Mouse (Mus musculus): Measurements from ENCODE around the gene Dgcr2. TPM values are rescaled to one million over a fixed set of nuclear protein-coding genes. Genes with fewer than 3 reads are reported as not detected.

The Dgcr2 gene
- 159 and 166 TPM in 2 replicates for polyA plus RNA-seq (2012; rRNA removed)

DNA sequence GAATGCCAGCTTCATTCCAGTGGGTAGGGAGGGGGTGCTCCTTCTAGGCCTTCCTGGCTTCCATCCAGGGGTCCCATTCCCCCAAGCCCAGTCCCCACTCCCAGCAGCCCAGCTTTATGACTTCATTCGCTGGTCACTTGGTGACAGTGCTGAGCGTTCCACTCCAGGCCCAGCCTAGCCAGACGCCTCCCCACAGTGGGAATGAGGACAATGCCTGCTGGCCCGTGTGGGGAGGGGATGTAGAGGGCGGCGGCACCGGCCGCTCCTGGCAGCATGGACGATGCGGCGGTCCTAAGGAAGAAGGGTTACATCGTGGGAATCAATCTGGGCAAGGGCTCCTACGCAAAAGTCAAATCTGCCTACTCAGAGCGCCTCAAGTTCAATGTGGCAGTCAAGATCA is at the start of gene Dgcr2, which contains the start of gene Tssk2:
Dgcr2 (minus strand) TSS at position 101 of the 400 bp plus-strand sequence.
Tssk2 (plus strand) TSS at position 176 of the 400 bp plus-strand sequence.
- TF ChIP-seq POLR2A (IDR thresholded peaks at IDR 0.05; ENCODE audit: borderline replicate concordance, extremely low read depth, insufficient read depth, insufficient read length, poor library complexity, severe bottlenecking) (no peak), CTCF (IDR thresholded peaks at IDR 0.05; ENCODE audit: borderline replicate concordance, extremely low read depth, insufficient read depth, insufficient read length) (no peak)
- DNase-seq (ENCODE audit: low read depth), result no peak

DNA sequence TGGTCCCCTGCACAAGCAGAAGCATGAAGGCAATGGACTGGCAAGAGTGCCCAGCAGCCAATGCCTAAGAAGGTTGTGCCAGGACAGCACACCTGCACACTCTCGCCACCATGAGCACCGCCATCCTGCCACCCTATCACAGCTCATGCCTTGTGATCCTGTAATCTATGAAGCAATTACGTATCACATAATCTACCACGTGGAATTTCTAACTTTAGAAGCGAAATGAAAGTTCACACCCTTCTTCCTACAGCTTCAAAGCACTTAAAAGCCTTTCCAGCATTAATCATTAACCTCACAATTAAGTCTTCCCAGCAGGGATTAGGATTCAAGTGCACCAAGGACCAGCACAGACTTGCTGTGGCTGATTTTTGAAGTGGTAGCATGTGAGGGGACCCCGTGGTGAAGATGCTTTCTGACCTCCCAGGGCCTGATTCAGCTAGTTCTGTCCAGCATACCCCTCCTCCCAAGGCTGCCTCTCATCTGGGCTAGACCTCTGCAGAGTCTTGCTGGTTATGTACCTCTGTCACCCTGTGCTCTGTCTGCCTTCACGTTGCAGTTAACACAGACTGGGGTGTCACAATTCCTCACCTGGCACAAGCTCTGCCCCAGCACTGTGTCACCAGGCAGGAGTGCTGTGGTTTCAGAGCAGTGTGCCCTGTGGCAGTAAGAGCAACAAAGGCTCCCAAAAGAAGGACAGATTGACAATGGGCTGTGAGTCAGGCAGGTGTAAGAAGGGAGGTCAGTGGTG is 46.9 kb upstream of the Dgcr2 start:
- TF ChIP-seq POLR2A (IDR thresholded peaks at IDR 0.05; ENCODE audit: borderline replicate concordance, extremely low read depth, insufficient read depth, insufficient read length, poor library complexity, severe bottlenecking) (no peak), CTCF (IDR thresholded peaks at IDR 0.05; ENCODE audit: borderline replicate concordance, extremely low read depth, insufficient read depth, insufficient read length) (no peak)
- DNase-seq (ENCODE audit: low read depth), result peak; percentile 6

DNA sequence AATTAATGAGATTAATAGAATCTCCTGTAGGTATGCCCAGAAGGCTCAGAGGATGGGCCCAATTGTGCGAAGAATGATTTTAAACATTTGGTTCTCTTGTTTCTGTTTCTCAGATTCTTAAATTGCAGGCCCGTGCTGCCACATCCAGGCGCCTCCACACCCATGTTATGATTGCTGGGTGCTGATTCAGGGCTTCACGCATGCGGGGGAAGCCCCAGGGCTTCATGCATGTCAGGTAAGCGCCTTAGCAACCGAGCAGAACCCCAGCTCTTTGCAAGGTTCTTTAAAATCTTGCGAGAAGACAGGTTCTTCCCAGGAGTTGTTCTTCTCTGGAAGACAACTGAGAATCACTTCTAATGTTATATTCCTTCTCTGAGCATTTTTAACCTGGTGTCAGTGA is 45.1 kb upstream of the Dgcr2 start:
- no peak for DNase-seq (ENCODE audit: low read depth)
- TF ChIP-seq POLR2A (IDR thresholded peaks at IDR 0.05; ENCODE audit: borderline replicate concordance, extremely low read depth, insufficient read depth, insufficient read length, poor library complexity, severe bottlenecking) (no peak), CTCF (IDR thresholded peaks at IDR 0.05; ENCODE audit: borderline replicate concordance, extremely low read depth, insufficient read depth, insufficient read length) (no peak)

DNA sequence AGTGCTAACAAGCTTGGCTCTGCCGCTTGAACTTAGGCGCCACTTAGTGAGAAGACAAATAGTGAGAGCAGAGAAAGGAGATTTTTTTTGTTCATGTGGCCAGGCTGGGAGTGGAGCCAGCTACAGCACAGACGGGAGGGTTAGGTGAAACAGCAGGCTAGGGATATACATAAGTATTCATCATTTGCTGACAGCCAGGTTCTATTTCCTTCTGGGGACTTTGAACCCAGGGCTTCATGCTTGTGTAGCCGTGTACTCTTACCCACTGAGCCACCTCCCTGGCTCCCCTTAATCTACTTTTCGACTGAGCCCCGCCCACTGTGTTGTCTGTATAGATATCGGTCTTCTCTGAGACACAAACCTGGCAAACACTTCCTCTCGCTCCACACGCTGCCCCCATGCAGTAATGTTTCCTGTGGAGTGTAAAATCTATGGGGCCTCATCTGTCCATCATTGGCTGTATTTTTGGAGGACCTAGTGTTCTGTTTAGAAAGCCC is 40.9 kb upstream of the Dgcr2 start:
- no peak for TF ChIP-seq CTCF (IDR thresholded peaks at IDR 0.05; ENCODE audit: borderline replicate concordance, extremely low read depth, insufficient read depth, insufficient read length)
- no peak for TF ChIP-seq POLR2A (IDR thresholded peaks at IDR 0.05; ENCODE audit: borderline replicate concordance, extremely low read depth, insufficient read depth, insufficient read length, poor library complexity, severe bottlenecking)
- peak; percentile 53 for DNase-seq (ENCODE audit: low read depth)

DNA sequence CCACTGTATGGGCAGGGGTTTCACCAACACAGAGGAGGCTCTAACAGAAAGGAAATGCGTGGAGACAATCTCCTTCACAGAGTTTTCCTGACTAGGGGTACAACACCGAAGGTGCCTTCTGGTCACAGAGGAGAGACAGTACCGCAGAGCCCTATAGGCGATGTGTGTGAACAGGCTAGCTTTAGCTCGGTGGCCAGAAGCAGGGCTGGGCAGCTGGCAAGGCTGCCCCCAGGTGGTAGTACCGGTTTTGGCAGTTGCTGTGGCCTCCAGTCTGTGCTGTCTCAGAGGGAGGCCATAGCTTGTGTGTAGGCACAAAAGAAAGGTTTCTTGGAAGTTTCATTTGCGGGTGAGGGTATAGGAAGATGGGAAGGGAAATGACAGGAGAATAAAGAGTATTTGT is 40.5 kb upstream of the Dgcr2 start:
- DNase-seq (ENCODE audit: low read depth), result peak; percentile 75

DNA sequence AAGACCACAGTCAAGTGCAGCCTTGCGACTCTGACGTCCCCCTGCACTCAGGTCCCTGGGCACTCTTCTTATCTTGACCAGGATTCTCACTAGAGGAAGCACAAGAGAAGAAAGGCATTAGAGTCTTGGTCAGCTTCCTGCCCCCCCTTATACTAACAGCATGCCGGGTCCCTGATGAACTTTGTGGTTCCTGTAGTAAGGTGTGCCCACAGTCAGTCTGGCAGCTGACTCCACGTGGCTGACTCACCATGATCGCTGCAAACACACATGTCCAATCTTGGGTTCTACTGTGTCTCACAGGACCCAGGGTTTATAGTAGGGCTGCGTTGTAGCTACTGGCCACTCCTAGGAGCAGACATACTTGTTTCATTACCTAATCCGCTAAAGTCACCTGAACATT is 39.8 kb upstream of the Dgcr2 start:
- TF ChIP-seq CTCF (IDR thresholded peaks at IDR 0.05; ENCODE audit: borderline replicate concordance, extremely low read depth, insufficient read depth, insufficient read length) (no peak), POLR2A (IDR thresholded peaks at IDR 0.05; ENCODE audit: borderline replicate concordance, extremely low read depth, insufficient read depth, insufficient read length, poor library complexity, severe bottlenecking) (no peak)

More for the DNA sequence above, 40.5 kb upstream of the Dgcr2 start:
- TF ChIP-seq CTCF (IDR thresholded peaks at IDR 0.05; ENCODE audit: borderline replicate concordance, extremely low read depth, insufficient read depth, insufficient read length) (peak; percentile 75), POLR2A (IDR thresholded peaks at IDR 0.05; ENCODE audit: borderline replicate concordance, extremely low read depth, insufficient read depth, insufficient read length, poor library complexity, severe bottlenecking) (no peak)

DNA sequence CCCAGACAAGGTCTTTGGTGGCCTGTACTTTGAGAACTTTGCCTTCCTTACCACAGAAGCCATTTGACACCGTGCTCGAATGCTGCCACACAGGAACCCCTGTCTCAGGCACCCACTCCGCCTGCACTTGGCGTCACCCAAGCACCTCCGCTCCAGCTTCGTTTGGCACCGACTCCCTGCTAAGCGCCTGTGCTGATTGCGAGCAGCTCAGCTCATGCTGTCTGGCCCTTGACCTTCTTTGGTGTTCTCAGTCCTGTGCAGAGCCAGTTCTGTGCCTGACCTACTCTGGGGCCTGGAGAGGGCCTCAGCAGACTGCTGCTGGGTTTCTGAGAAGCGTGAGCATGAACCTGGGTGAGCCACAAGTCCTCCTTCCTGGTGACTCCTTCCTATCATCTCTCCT is 38.4 kb upstream of the Dgcr2 start:
- no peak for DNase-seq (ENCODE audit: low read depth)
- TF ChIP-seq POLR2A (IDR thresholded peaks at IDR 0.05; ENCODE audit: borderline replicate concordance, extremely low read depth, insufficient read depth, insufficient read length, poor library complexity, severe bottlenecking), result no peak
- no peak for TF ChIP-seq CTCF (IDR thresholded peaks at IDR 0.05; ENCODE audit: borderline replicate concordance, extremely low read depth, insufficient read depth, insufficient read length)

More for the DNA sequence above, 39.8 kb upstream of the Dgcr2 start:
- no peak for DNase-seq (ENCODE audit: low read depth)

DNA sequence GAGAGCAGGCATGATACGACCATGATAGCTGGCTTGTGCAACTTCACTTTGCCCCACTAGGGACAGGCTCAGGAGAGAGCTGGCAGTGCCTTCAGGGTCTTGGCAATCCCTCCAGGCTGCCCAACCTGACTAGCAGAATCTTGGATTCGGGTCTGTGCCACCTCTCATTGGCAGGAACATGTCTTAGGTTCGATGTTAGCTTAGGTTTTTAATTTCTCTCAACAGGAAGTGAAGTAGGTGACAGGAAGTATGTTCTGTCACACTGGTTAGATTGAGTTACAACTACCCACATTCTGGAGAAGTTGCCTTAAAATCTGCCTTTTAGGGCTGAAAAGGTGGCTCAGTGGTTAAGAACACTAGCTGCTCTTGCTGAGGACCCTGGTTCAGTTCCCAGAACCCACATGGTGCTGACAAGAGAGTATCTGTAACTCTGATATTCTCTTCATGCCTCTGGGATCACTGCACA is 36.1 kb upstream of the Dgcr2 start:
- no peak for TF ChIP-seq POLR2A (IDR thresholded peaks at IDR 0.05; ENCODE audit: borderline replicate concordance, extremely low read depth, insufficient read depth, insufficient read length, poor library complexity, severe bottlenecking)
- no peak for TF ChIP-seq CTCF (IDR thresholded peaks at IDR 0.05; ENCODE audit: borderline replicate concordance, extremely low read depth, insufficient read depth, insufficient read length)
- no peak for DNase-seq (ENCODE audit: low read depth)

DNA sequence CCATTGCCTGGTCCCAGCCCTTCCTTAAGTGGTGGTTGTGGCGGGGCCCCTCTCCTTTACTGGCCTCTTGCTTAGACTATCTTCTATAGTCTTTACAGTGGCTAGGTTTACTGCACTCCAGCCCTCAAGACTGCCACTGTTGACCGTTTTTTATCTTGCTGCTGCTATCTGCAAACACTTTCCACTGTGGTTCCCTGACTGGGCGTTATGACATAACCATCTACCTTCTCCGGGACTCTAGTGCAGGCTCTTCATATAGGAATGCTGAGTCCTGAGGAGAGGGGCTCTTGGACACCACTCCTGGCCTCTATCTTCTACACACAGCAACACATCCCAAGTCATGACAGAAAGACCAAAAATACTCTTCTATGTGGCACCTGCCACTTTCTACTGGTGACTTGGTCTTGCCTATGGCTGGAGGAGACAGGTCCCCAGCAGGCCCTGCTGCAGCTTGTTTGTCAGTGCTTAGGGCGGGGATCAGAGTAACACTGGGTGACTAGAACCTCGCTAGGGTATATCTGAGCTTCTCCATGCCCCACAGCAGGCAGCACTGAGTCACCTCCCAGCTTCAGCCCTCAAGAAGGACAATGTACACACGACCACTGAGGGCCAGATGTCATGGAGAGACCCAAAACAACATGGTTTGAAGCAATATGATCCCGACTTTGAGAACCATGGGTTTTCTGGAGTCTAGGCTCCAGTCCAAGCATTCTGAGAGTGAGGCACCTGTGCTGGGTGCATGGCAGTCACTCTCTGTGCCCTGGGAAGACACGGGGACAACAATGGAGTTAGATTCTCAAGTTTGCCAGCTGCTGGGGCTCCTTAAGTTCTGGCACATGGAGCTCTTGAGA is 35.5 kb upstream of the Dgcr2 start:
- TF ChIP-seq POLR2A (IDR thresholded peaks at IDR 0.05; ENCODE audit: borderline replicate concordance, extremely low read depth, insufficient read depth, insufficient read length, poor library complexity, severe bottlenecking) (no peak), CTCF (IDR thresholded peaks at IDR 0.05; ENCODE audit: borderline replicate concordance, extremely low read depth, insufficient read depth, insufficient read length) (no peak)
- no peak for DNase-seq (ENCODE audit: low read depth)

DNA sequence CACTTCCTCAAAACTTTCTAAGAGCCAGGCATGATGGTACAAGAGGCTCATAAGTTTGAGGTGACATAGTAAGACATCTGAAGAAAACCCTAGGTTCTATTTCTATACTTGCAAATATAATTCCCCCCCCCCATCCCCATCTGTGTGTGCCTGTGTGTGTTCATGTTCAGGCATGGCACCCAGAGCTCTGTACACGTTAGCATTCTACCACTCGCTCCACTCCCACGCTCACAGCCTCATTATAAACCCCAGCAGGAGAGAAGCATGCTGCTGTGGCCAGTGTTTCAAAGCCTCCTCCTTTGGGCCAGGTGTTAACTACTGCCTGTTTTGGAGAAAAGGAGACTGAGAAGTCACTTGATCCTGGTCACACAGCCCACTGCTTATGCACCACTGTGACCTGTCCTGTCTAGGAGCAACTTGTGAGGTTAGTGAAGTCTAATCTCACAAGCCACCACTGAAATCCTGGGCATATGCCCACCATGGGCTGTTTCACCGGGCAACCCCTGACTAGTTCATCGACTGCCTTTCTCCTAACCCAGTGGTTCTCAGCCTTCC is 33.6 kb upstream of the Dgcr2 start:
- no peak for DNase-seq (ENCODE audit: low read depth)
- no peak for TF ChIP-seq POLR2A (IDR thresholded peaks at IDR 0.05; ENCODE audit: borderline replicate concordance, extremely low read depth, insufficient read depth, insufficient read length, poor library complexity, severe bottlenecking)
- TF ChIP-seq CTCF (IDR thresholded peaks at IDR 0.05; ENCODE audit: borderline replicate concordance, extremely low read depth, insufficient read depth, insufficient read length), result no peak

DNA sequence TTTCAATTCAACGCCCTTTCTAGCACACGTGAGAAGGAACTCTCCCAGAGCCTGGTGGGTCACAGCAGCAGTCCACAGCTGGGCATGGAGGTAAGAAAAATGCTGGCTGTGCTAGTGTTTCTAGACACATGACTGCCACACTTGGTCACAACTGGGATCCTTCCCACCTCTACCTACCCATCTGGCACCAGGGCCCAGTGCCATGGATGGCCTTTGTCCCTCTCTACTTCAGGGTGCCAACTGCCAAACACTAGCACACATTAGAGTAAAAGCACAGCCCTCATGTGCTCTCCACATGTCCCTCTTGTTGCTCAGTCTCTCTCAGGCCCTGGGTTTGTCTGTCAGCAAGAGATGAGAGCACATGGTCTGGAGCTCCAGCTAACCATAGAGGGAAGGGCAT is 31.3 kb upstream of the Dgcr2 start:
- TF ChIP-seq POLR2A (IDR thresholded peaks at IDR 0.05; ENCODE audit: borderline replicate concordance, extremely low read depth, insufficient read depth, insufficient read length, poor library complexity, severe bottlenecking) (no peak), CTCF (IDR thresholded peaks at IDR 0.05; ENCODE audit: borderline replicate concordance, extremely low read depth, insufficient read depth, insufficient read length) (no peak)
- no peak for DNase-seq (ENCODE audit: low read depth)
